Mouse (Mus musculus) brain, embryonic 14.5 days (tissue): Measurements from ENCODE around the gene Mlf1.

ENCODE experiments used
- CTCF ChIP-seq: fragments of 200-500 bp; IDR thresholded peaks from 2 replicates; pipeline ENCODE4 v1.5.1; 2012; ENCODE audit warnings: inconsistent platforms, mild to moderate bottlenecking, moderate library complexity, borderline replicate concordance; ENCODE audit not compliant: insufficient read depth, insufficient read length; ENCODE audit errors: extremely low read depth
- POLR2A ChIP-seq: fragments of 200-500 bp; IDR thresholded peaks from 2 replicates; pipeline ENCODE4 v1.6.1; 2012; ENCODE audit warnings: mild to moderate bottlenecking, inconsistent platforms, borderline replicate concordance; ENCODE audit not compliant: poor library complexity, insufficient read depth, insufficient read length, severe bottlenecking; ENCODE audit errors: extremely low read depth

GRCm38 (mm10) chr3:67346674-67347073 is 27.2 kb upstream of the Mlf1 start:
- TF ChIP-seq CTCF: no peak
- no peak for TF ChIP-seq POLR2A
